Mouse (Mus musculus) liver, adult 2 months (tissue): Measurements from ENCODE around the gene Prmt6.

Source experiments
- CTCF ChIP-seq: fragments of 200-500 bp; IDR thresholded peaks from 2 replicates; pipeline ENCODE4 v1.5.1; 2011; ENCODE audit warnings: low read depth, low read length, control low read depth
- POLR2A ChIP-seq: fragments of 200-500 bp; IDR thresholded peaks from 2 replicates; pipeline ENCODE4 v1.6.1; 2011; ENCODE audit warnings: low read length, control low read depth; ENCODE audit not compliant: insufficient read depth; ENCODE audit errors: extremely low read depth

GRCm38 (mm10) chr3:110253105-110253504 lies 2.3 kb upstream of the Prmt6 start:
- TF ChIP-seq CTCF (no peak), POLR2A (no peak)
